Mouse (Mus musculus) left cerebral cortex, adult 11 months (tissue): ENCODE results near the gene Syk.

ENCODE experiments used
- DNase-seq: peaks from one replicate; pipeline ENCODE4 v3.0.0; 2022; ENCODE audit warnings: low spot score

The Syk gene

DNA sequence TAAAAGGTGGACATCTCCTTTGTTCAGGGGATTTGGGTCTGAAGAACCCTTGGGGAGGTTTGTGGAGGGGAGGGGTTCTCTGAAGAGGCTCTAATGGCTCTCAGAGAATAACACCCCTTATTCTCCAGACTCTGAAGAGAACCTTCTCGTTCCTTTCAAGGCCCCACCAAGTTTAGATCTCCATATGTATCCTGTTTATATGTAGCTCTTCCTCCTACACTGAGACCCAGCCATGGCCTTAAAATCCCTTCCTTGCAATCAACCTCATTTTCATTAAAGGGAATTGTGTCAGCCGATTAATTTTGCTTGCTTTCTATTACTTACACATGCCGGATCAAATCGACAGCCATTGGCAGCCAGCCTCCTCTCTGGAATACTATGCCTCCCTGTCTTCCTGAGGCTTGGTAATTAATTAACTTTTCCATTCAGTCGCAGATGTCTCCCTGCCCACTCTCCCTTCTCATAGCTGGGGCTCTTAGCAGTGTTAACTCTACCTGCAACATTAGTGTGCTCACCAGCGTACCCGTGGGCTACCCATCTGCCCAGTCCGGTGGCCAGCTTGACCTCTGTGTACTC is 13.7 kb upstream of the Syk start:
- no peak for DNase-seq

DNA sequence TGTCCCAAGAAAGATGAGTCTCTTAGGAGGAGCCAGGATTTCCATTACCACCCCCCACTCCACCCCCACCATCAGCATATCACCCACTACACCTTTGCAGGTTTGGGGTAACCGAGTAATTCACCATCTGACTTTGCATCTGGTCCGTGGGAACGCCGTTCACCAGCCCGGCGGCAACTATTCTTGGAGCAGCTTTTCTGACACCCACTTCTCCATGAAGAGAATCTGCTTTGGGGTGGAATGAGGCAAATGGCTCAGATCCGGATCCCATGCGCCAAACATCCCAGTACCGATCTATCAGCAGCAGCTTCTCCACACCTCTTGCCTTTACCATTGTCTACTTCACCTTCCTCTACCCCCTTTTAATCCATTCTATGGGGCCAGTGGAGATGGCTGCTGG is 12.7 kb upstream of the Syk start:
- peak; percentile 53 for DNase-seq

DNA sequence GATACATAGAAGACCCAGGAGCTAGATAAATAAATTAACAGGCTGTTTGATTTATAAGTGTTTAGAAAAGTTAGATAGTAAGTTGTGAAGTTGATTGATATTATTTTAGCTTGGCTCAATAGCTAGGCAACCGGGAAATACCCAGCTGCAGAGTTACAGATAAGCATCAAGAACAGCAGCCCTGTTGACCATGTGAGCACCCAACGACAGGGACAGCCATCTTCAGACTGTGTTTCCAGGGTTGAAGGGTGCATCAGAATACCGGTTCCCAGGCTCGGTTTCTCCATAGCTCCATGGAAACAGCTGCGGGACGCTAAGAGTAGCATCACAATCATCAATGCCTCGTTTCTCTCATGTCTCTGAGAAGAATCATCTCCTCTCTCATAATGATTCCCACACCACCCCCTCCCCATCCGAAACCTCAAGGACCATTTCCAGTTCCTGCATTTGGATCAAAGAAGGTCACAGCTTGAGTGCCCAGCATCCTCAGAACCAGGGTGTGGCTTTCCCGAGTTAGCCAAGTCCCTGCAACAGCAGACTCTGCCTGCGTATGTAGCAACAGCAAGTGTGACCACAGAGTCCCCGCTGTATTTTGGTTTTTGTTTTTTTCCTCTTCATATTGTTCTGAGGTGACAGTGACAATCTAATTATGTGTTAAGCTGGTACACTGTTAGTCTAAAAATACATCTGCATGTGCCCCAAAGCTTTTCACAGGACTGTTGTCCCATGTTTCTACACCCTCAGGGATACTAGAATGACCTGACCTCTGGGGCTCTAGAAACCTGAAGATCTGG is 11.2 kb upstream of the Syk start:
- no peak for DNase-seq

DNA sequence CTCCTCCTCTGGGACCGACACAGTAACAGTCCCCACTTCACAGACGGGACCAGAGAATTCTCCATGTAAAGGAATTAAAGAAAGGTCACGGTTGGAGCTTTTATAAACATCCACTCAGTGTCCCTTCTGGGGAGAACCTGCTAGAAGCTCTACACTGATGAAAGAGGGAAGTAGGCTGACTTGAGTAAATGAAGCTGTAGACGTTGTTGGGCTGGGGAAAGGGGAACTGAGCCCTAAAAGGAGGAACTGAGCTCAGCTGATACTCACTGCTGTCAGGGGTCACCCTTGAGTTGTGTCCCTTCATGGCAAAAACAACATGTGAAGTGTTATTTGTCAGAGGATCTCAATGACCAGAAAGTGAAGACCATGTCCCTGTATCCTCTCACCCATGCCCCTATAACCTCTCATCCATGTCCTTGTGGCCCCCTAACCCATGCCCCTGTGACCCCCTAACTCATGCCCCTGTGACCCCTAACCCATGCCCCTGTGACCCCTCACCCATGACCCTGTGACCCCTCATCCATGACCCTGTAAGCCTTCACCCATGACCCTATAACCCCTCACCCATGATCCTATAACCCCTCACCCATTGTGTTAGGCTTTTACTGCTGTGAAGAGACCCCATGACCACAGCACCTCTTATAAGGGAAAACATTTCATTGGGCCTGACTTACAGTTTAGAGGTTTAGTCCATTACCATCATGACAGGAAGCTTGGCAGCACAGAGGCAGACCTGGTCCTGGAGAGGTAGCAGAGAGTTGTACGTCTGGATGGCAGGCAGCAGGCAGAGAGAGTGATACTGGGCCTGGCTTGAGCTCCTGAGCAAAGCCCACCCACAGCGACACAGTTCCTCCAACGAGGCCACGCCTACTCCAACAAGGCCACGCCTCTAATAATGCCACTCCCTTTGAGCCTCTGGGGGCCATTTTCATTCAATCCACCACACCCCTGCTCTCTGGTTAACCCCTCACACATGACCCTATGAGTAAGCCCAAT is 10.2 kb upstream of the Syk start:
- no peak for DNase-seq

DNA sequence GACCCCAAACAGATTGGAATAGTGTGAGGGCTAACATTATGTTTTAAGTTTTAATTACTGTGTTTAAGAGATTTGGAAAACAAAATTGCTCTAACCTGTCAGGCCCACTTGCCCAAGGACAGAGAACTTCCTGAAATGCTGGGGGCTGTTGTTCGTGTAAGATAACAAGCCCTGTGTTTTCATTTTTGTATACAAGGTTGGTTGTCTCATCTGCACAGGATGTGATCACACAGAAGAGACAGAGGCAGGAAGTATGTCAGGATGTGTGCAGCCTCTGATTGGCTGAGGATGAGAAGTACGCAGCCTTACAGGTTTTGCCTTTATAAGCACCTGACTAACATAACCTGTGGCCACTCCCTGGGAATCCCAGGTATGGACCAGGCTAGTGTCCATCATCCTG is 8.7 kb upstream of the Syk start:
- no peak for DNase-seq

DNA sequence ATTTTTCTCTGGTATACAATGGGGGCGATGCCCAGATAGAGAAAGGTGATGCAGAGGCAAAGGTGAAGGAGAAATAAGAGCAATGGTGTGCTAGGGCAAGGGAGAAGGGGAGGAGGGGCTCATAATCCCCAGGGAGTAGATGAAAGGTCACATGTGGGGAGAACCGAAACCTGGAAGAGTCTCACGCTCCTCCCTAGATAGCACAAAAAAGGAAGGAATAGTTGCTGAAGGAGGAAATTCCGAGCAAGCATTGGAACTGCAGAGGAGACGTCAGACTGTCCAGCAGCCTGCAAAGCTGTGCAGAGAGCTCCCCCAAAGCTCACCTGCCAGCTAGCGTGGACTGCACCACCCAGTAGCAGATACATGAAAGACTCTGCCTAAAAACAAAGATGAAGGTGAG is 7.5 kb upstream of the Syk start:
- no peak for DNase-seq

DNA sequence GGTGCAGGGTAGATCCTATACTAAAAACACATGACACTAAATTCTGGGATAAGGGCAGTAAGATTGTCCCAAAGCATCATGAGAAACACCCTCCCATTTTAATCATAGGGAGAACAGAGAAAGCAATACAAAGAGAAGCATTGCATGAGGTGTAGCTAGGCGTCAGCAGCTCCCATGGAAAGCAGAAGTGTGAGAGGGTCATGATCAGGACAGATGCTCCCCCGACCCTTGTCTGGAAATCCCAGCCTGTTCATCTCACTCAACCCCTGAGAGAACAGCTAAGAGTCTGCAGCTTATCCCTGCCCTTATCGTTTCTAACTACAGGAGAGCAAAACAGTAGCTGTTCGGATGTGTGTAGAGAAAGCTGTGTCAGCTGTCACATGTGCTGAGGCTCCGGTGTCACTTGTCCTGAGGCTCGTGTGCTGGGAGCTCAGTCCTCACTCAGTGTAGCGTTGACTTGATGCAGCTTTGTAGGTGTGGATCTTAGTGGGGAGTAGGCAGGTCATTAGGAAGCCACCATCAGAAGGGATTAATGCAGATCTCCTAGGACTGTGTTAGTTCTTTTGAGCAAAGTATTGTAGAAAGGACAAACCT is 6.9 kb upstream of the Syk start:
- DNase-seq = no peak

DNA sequence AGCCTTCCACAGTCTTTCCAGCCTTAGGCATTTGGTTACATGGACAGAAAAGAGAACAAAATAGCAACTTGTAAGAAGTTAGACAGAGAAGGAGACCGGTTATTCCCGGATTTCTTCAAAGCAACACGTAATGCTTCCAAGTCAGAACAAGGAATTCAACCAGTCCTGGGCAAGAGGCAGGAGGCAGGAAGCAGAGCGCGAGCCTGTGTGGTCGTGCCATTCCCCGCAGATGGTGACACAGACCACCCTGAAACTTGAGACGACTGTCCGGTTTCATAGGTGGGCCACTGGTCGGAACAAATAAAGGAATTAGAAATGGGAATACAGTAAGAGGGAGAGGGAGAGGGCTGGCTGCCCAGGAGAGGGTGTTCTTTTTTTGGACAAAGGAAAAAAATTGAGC is 6.1 kb upstream of the Syk start:
- DNase-seq = no peak

DNA sequence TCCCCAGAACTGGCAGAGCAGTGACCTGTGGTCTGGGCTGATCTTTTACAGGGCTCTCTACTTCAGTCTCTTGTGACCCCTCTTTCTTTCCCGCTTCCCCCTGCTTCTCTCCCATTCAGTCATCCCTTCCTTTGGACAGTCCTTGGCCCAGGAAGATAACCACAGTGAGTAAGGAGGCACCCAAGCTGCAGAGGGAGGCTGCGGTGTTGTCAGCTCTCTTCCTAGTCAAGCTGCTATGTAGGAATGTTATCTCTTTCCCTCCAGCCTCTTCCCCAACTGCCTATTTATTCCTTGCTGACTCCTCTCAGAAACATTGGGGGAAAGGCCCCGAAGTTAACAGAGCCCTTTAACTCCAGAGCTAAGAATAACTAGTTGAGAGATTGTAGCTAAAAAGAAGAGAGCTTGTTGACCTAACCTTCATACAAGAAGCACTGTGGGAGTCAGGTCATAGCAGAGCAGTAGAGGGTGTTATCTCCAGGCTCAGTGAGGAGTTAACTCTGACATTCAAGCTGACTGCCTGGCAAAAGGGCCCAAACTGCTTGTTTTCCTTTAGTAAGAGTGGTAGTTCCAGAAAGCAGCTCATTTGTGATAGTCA is 5.5 kb upstream of the Syk start:
- no peak for DNase-seq

DNA sequence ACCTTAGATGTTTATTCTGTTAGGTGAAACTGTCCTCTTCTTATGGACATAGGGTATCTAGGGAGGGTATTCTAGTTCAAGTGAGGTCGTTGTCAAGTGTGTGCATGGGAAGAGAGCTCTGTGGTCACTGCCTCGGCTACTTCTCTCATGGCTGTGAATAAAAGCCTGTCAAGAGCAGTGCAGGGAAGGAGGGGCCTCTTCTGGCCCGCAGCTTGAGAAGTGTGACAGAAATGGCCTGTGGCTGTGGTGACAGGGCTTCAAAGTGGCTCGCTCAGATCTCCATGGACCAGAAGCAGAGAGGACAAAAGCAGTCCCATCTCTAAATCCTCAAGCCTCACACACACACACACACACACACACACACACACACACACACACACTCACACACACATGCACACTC is 5.0 kb upstream of the Syk start:
- no peak for DNase-seq

DNA sequence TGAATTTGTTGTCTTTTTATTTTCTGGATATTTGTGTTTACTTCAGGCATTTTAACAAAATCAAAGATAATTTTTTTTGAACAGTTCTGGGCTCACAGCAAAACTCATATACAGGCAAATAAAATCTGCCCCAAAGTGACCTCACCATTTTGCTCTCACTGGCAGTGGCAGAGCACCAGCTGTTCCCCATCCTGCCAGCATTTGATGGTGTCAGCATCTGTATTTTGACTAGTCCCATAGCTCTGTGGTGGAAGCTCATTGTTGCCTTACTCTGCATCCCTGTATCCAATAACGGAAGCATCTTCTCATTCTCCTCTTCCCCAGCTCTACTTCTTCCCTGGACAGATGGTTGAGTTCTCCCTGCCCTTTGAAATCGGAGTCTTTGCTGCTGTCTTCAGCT is 4.2 kb upstream of the Syk start:
- DNase-seq = no peak

DNA sequence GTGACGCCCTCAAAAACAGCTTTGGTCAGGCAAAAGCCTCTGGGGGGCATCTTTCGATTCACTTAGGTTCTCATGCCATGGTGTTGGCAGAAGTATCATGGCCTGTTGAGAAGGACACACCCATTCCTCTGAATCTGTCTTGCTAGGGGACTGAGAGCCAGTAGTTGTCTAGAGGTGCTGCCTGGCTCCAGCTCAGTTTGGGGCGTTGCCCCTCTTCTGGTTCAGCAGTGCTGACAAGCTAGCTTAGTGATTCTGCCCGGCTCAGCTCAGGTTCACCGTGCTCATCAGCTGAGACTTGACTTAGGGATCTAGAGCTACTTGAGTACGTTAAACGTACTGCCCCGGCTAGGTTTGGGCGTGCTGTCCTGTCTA is 481 bp upstream of the Syk start:
- DNase-seq = no peak

DNA sequence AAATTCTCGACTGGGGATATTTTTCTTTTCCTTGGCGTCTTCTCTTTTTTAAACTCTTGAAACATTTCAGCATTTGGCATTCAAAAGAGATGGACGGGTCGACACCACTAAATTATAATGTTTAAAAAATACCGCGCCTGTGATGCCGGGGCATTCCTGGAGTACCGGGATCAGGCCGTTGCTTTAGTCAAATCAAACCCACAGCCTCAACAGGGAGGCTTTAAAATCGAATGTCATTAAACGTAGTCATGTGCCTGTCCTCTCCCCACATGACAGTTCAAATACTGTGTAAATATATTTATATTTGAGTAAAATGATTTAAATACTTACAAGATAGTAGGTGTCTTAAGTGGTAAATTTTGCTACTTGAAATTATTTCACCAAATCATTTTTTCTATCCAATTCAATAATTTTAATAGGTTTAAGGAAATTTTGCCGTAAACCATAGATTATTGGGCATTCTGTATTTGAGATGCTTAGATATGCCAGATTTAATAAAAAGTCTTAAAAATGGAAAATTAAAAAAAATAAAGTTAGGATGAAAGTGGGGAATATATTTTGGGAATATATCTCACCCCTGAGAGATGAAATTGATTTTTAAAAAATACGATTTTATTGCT is 1.1 kb downstream of the Syk start:
- no peak for DNase-seq

DNA sequence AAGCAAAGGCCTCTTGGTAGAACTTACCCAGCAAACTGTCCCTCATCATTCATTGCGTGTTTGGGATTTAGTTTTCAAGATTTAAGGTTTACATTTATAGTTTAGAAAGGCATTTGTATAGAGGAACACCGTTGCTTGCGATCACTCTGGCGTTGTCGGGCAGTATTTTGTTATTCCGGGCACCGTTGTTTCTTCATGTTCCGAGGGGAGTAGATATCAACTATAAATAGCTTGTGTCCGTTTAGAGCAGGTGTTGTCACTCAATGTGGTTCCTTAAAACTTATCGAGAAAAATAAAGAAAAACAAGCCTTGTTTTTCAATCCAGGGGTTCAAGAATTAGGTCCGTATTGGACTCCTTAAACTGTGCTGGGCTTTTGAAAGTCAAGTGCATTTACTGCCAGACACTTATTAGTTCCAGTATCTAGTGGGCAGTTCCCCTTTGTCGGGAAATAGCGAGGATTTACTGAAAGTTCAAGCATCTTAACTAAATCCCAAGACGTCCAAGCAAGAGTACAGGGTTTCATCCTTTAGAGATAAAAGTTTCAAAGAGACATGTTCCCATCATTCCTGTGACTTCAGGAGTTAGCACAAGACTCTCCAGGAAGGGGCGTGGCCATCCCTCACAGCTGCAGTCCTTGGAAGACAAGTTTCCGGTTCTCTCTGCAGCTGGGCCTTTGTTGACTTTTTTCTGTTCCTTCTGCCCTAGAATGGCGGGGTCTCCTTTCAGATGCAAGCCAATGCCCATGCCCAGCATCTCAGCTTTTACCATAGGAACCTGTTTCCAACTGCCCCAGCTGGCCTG is 1.9 kb downstream of the Syk start:
- no peak for DNase-seq

DNA sequence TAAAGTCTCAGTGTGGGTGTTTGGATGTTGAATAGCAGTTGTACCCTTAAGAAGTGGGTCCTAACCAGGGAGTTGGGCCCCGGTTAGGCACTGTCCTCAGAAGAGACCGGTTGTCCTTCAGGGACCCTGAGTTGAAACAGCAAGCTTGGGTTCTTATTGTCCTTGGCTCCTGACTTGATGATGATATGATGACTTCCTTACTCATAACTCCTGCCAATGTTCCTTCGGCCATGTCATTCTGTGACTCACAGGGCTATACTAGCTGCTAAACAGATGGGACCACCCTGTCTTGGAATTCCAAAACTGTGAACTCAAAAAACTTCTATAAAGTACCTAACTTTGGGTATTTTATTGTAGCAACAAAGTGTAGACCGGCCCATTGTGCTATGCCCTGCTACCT is 4.8 kb downstream of the Syk start:
- DNase-seq = no peak

DNA sequence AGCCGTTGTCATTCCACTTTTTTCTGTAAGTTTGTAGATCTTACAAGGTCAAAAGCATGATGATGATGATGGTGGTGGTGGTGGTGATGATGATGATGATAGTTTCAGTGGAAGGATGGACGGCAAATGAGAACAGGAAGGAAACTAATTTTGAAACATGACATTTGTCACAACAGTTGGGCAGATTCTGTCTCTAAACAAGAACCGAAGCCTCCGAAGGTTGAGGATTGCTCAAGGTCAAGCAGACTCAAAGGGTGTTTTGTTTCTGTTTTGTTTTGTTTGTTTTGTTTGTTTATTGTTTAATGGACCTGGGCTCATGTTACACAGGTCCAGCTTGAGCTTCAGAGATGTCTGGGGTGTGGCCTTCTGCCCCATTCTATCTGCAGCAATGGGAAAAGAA is 6.1 kb downstream of the Syk start:
- no peak for DNase-seq

DNA sequence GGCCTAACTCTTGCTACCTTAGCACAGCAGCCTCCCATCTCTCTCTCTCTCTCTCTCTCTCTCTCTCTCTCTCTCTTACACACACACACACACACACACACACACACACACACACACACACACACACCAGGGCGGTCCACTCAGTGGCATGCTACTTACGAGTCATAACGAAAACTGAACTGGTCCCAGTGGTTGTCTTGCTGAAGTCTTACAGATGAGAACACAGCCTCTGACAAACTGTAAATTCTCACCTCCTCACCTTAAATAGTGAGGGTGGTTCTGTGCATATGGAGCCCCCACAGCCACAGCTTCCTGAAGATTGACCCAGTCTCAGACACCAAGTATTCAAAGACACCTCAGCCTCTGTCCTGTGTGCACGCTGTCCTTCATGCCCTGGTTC is 8.9 kb downstream of the Syk start:
- no peak for DNase-seq

DNA sequence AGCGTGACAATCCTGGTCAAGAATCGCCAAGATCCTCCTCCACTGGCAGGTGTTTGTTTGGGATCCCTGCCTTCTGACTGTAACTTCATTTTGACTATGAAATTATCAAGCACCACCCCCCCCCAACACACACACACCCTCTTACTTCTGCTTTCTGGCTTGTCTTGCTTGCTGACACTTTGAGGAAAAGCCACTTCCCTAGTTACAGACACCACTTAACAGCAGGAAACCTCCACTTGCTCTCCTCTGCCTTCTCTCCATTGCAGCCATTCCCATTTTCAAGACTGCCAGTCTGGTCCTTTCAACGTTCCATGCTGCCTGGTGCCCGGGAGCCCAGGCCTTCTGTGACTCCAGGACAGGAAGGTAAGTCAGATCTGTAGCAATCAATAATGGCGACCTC is 13.7 kb downstream of the Syk start:
- DNase-seq = no peak

DNA sequence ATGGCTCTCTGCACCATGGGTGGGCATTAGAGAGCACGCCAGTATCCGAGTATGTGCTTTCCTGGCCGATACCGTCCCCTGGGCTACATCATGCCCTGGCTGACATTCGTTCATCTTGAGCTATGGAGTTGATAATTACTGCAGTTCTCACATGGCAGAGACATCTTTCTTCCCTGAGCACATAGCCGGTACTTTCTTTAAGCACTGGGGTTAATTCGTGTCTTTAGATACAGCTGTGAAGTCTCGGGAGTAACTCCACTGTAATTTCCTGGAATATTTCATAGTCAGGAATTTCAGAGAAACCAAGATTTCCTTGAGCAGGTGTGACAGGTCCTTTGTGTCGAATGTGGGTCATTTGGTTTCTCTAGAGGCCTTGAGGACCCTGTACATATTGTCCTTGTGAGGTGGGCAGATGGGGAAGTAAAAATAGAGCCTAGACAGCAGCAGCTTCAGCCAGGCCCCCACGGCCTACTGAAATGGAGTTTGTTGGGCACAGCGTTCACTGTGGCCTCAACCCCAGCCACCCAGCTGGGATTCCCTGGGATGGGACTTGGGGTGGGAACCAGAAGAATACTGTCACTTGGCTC is 14.2 kb downstream of the Syk start:
- no peak for DNase-seq

DNA sequence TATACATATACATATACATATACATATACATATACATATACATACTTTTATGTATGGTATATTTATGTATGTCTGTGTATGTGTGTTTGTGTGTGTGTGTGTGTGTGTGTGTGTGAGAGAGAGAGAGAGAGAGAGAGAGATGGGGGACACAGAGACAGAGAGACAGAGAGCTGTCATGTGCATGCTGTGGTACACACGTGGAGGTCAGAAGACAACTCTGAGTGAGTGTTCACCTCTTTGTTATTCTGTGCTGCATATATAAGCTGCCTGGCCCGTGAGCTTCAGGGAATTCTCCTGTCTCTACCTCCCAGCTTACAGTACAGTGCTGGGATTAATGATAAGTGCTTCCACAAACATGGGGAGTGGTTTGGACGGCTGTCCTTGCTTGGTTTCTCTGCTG is 15.3 kb downstream of the Syk start:
- DNase-seq = no peak
